Mouse (Mus musculus) embryonic facial prominence, embryonic 11.5 days (tissue): ENCODE results near the gene 9530077C05Rik. TPM values are rescaled to one million over a fixed set of nuclear protein-coding genes. Genes with fewer than 3 reads are reported as not detected.

Experiments
- ATAC-seq: fragments of 200-750 bp; cut with Nextera tagmentation; replicated peaks from 2 replicates; pipeline ENCODE4 v1.8.0; 2017; ENCODE audit warnings: low read depth; ENCODE audit not compliant: insufficient number of reproducible peaks, low FRiP score, low TSS enrichment
- DNase-seq: peaks from one replicate; pipeline ENCODE4 v3.0.0-alpha.2; 2015; ENCODE audit warnings: low spot score
- H3K27ac ChIP-seq: fragments of 300-500 bp; sonication (generic); replicated peaks from 2 replicates; pipeline ENCODE4 v1.5.1; 2014; ENCODE audit warnings: mild to moderate bottlenecking, low read depth, low read length, control low read depth
- H3K27me3 ChIP-seq: fragments of 300-500 bp; sonication (generic); 2 replicates; pipeline ENCODE4 v1.6.1; 2014; ENCODE audit warnings: mild to moderate bottlenecking, low read length, moderate library complexity, mixed read lengths; ENCODE audit not compliant: control insufficient read depth, insufficient read depth
- H3K36me3 ChIP-seq: fragments of 300-500 bp; sonication (generic); replicated peaks from 2 replicates; pipeline ENCODE4 v1.6.1; 2014; ENCODE audit warnings: low read depth, mild to moderate bottlenecking, low read length, moderate library complexity, mixed read lengths; ENCODE audit not compliant: control insufficient read depth, insufficient read depth
- H3K4me1 ChIP-seq: fragments of 300-500 bp; sonication (generic); 2 replicates; pipeline ENCODE4 v1.6.1; 2014; ENCODE audit warnings: low read length, mixed read lengths; ENCODE audit not compliant: control insufficient read depth, insufficient read depth
- H3K4me2 ChIP-seq: fragments of 300-500 bp; sonication (generic); 2 replicates; pipeline ENCODE4 v1.6.1; 2014; ENCODE audit warnings: low read depth, mild to moderate bottlenecking, control low read depth, low read length, moderate library complexity
- H3K4me3 ChIP-seq: fragments of 300-500 bp; sonication (generic); 2 replicates; pipeline ENCODE4 v1.5.1; 2014; ENCODE audit warnings: low read depth, low read length, control low read depth
- H3K9ac ChIP-seq: fragments of 300-500 bp; sonication (generic); replicated peaks from 2 replicates; pipeline ENCODE4 v1.6.1; 2014; ENCODE audit warnings: mild to moderate bottlenecking, control low read depth, low read length
- H3K9me3 ChIP-seq: fragments of 300-500 bp; sonication (generic); replicated peaks from 2 replicates; pipeline ENCODE4 v1.6.1; 2016; ENCODE audit warnings: mild to moderate bottlenecking, low read length, inconsistent platforms, mixed read lengths; ENCODE audit not compliant: control insufficient read depth
- whole genome bisulfite sequencing: fragments of 180-500 bp; shearing (Covaris S2); extraction: QIAGEN DNeasy Blood & Tissue Kit; methylation state at CpG from one replicate; pipeline ENCODE4 v1.1.7; 2014; 5-methylcytosine and 5-hydroxymethylcytosine counted together
- polyA plus RNA-seq: library from polyadenylated mRNA; unstranded; fragments of >200 nt; fragmentation: Nextera tagmentation; extraction: Ambion mirVana; gene quantifications from 2 replicates; pipeline ENCODE4 v1.2.1, GENCODE M21; 2014

9530077C05Rik gene
- polyA plus RNA-seq, 1 experiment from 2014 or later = 8.8 TPM

DNA sequence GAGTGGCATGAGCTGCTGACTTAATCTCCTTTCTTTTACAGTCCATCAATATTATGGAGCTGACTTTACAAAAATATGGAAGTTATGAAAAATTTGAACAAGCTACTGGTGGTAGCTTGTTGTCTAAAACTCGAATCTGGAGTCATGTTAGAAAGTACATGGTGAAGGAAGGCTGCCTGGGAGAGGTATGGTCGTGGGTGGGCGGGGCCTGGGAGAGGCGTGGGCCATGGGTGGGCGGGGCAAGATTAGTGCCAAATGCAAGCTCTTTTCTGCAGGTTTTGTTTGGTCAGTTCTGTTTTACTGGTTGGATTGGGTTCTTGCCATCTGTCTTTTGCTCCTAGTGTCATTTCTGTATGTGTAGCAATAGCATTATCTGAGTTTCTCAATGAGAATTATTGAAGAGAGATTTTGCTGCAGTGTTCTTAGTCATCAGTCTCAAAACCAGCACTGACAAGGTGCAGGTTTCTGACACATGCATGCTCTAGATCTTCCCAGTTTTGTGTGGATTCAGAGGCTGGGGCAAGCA lies 19.1 kb downstream of the 9530077C05Rik start:
- WGBS = 25% methylated on average over 5 of the region's 5 CpGs
- no peak for ATAC-seq
- Histone ChIP-seq H3K27ac (no peak overlapping the region), H3K4me3 (no peak overlapping the region), H3K4me2 (no peak overlapping the region), H3K9ac (no peak overlapping the region), H3K4me1 (0 out of 2 replicates have a peak, but pooled peaks cover 2% of the 10 kb centered on the region), H3K9me3 (no peaks in the 10 kb centered on the region), H3K36me3 (no peaks in the 10 kb centered on the region), H3K27me3 (no peaks in the 10 kb centered on the region)
- DNase-seq = peak; percentile 23

- 64% methylated on average over 2 of the region's 2 CpGs for WGBS
- Histone ChIP-seq H3K9me3 (no peaks in the 10 kb centered on the region), H3K9ac (no peak overlapping the region), H3K4me1 (0 out of 2 replicates have a peak, but pooled peaks cover 2% of the 10 kb centered on the region), H3K27me3 (no peaks in the 10 kb centered on the region), H3K4me2 (no peak overlapping the region), H3K4me3 (no peak overlapping the region), H3K27ac (no peak overlapping the region), H3K36me3 (no peaks in the 10 kb centered on the region)
- DNase-seq (no peak), ATAC-seq (no peak)
Measured at GRCm38 (mm10) chr9:22433221-22433620, 21.9 kb downstream of the 9530077C05Rik start.

- ATAC-seq (no peak), DNase-seq (no peak)
- Histone ChIP-seq H3K9me3 (no peaks in the 10 kb centered on the region), H3K36me3 (no peaks in the 10 kb centered on the region), H3K4me2 (no peak overlapping the region), H3K4me3 (no peak overlapping the region), H3K9ac (no peak overlapping the region), H3K27ac (no peak overlapping the region), H3K27me3 (no peaks in the 10 kb centered on the region), H3K4me1 (0 out of 2 replicates have a peak, but pooled peaks cover 2% of the 10 kb centered on the region)
- 85% methylated on average over 2 of the region's 2 CpGs for WGBS
Measured at GRCm38 (mm10) chr9:22434101-22434500, 22.8 kb downstream of the 9530077C05Rik start.

DNA sequence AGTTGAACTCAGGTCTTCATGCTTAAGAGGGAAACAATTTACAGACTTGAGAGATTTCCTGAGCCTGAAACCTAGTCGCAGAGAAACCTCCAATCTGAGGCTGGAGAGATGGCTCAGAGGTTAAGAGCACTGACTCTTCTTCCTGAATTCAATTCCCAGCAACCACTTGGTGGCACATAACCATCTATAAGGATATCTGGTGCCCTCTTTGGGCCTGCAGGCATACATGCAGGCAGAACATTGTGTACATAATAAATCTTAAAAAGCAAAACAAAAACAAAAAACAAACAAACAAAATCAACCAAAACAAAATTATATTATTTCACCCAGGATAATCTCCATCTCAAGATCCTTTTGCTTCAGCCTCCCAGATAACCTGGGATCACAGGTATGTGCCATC lies 27.5 kb downstream of the 9530077C05Rik start:
- Histone ChIP-seq H3K4me3 (no peak overlapping the region), H3K27ac (no peak overlapping the region), H3K9ac (no peak overlapping the region), H3K4me2 (no peak overlapping the region), H3K36me3 (no peaks in the 10 kb centered on the region), H3K4me1 (no peaks in the 10 kb centered on the region), H3K9me3 (no peaks in the 10 kb centered on the region), H3K27me3 (no peaks in the 10 kb centered on the region)
- DNase-seq (no peak), ATAC-seq (no peak)
- 64% methylated on average over 1 of the region's 1 CpGs for WGBS

DNA sequence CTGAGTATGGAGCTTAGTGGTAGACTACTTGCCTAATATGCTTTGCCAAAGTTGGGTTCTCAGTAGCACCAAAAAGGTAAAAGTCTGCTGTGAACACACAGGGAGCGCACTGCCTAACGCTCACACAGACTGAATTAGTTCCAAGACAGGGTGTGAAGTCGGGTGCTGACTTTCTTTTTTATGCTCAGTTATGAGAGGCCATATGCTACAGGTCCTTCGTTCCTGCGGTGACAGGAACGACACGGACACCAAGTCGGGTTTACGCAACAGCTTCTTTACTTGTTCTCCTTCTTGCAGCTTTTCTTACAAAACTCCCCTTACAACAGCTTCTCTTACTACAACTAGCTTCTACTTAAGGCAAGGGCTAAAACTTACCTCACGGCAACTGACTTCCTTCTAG lies 31.8 kb downstream of the 9530077C05Rik start:
- H3K4me2 ChIP-seq = no peak overlapping the region
- H3K4me1 ChIP-seq = no peaks in the 10 kb centered on the region
- WGBS = 94% methylated on average over 10 of the region's 10 CpGs
- H3K36me3 ChIP-seq = no peaks in the 10 kb centered on the region; the same call in 1 of the 2 replicates
- no peak for ATAC-seq
- DNase-seq = no peak
- no peaks in the 10 kb centered on the region for H3K27me3 ChIP-seq
- no peak overlapping the region for H3K27ac ChIP-seq
- no peak overlapping the region for H3K4me3 ChIP-seq
- no peaks in the 10 kb centered on the region for H3K9me3 ChIP-seq
- H3K9ac ChIP-seq = no peak overlapping the region

DNA sequence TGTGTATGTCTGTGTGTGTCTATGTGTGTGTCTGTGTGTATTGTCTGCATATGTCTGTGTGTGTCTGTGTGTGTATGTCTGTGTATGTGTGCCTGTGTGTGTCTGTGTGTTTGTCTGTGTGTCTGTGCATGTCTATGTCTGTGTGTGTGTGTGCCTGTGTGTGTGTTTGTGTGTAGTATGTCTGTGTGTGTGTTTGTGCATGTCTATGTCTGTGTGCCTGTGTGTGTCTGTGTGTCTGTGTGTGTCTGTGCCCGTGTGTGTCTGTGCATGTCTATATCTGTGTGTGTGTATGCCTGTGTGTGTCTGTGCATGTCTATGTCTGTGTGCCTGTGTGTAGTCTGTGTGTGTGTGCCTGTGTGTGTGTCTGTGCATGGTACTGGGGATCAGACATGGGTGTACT lies 33.8 kb downstream of the 9530077C05Rik start:
- no peak for DNase-seq
- Histone ChIP-seq H3K4me2 (no peak overlapping the region), H3K9ac (no peak overlapping the region), H3K9me3 (no peaks in the 10 kb centered on the region), H3K27ac (no peak overlapping the region), H3K36me3 (no peaks in the 10 kb centered on the region; the same call in 1 of the 2 replicates), H3K4me3 (no peak overlapping the region), H3K4me1 (no peaks in the 10 kb centered on the region), H3K27me3 (no peaks in the 10 kb centered on the region)
- WGBS = 80% methylated on average over 1 of the region's 1 CpGs
- no peak for ATAC-seq

GRCm38 (mm10) chr9:22447213-22447612 lies 35.9 kb downstream of the 9530077C05Rik start:
- no peaks in the 10 kb centered on the region for H3K27me3 ChIP-seq
- H3K36me3 ChIP-seq = no peaks in the 10 kb centered on the region; the same call in 1 of the 2 replicates
- ATAC-seq (no peak), DNase-seq (no peak)
- H3K27ac ChIP-seq = no peak overlapping the region
- no peak overlapping the region for H3K4me3 ChIP-seq
- no peaks in the 10 kb centered on the region for H3K4me1 ChIP-seq
- 93% methylated on average over 5 of the region's 5 CpGs for WGBS
- H3K9ac ChIP-seq = no peak overlapping the region
- no peak overlapping the region for H3K4me2 ChIP-seq
- no peaks in the 10 kb centered on the region for H3K9me3 ChIP-seq

DNA sequence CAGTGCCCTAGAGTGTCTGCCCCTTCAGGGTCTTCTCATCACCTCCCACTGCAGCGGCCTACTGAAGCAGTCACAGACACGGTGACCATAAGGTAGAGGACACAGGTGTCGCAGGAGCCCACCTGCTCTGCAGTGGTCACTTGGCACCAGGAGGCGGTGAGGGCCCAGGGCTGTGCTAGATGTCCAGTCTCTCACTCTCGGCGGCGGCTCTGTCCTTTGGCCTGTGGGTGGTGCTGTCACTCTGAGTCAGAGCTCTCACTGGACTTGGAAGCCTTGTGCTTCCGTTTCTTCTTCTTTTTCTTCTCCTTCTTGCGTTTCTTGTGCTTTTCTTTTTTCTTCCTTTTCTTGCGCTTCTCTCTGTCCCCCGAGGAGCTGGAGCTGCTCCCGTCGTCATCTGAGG lies 37.1 kb downstream of the 9530077C05Rik start:
- DNase-seq (no peak), ATAC-seq (no peak)
- H3K27ac ChIP-seq = no peak overlapping the region
- H3K9ac ChIP-seq = no peak overlapping the region
- no peak overlapping the region for H3K4me3 ChIP-seq
- 84% methylated on average over 13 of the region's 13 CpGs for WGBS
- H3K36me3 ChIP-seq = no peaks in the 10 kb centered on the region; the same call in 1 of the 2 replicates
- H3K4me1 ChIP-seq = no peaks in the 10 kb centered on the region
- H3K9me3 ChIP-seq = no peaks in the 10 kb centered on the region
- H3K4me2 ChIP-seq = no peak overlapping the region
- no peaks in the 10 kb centered on the region for H3K27me3 ChIP-seq
